Mouse (Mus musculus) neural tube, embryonic 12.5 days (tissue): ENCODE data around the gene Rnase4. TPM values are rescaled to one million over a fixed set of nuclear protein-coding genes. Genes with fewer than 3 reads are reported as not detected.
"Not testable (repeated sequence)": the region's sequence is repeated elsewhere in the genome, so short reads cannot be mapped to it uniquely, and the experiment has no call there.

Source experiments
- ATAC-seq: fragments of 200-750 bp; cut with Nextera tagmentation; 2 replicates; pipeline ENCODE4 v1.8.0; 2017; ENCODE audit warnings: low read depth, mild to moderate bottlenecking, moderate TSS enrichment, moderate library complexity; ENCODE audit not compliant: low FRiP score
- H3K27ac ChIP-seq: fragments of 300-500 bp; sonication (generic); 2 replicates; pipeline ENCODE4 v1.5.1; 2016
- H3K27me3 ChIP-seq: fragments of 300-500 bp; sonication (generic); replicated peaks from 2 replicates; pipeline ENCODE4 v1.6.1; 2016; ENCODE audit warnings: mild to moderate bottlenecking
- H3K36me3 ChIP-seq: fragments of 300-500 bp; sonication (generic); 2 replicates; pipeline ENCODE4 v1.6.1; 2016; ENCODE audit warnings: mild to moderate bottlenecking
- H3K4me1 ChIP-seq: fragments of 300-500 bp; sonication (generic); 2 replicates; pipeline ENCODE4 v1.6.1; 2016
- H3K4me2 ChIP-seq: fragments of 300-500 bp; sonication (generic); replicated peaks from 2 replicates; pipeline ENCODE4 v1.6.1; 2016; ENCODE audit warnings: mild to moderate bottlenecking
- H3K4me3 ChIP-seq: fragments of 300-500 bp; sonication (generic); 2 replicates; pipeline ENCODE4 v1.5.1; 2016
- H3K9ac ChIP-seq: fragments of 300-500 bp; sonication (generic); 2 replicates; pipeline ENCODE4 v1.6.1; 2016; ENCODE audit warnings: mild to moderate bottlenecking
- H3K9me3 ChIP-seq: fragments of 300-500 bp; sonication (generic); 2 replicates; pipeline ENCODE4 v1.6.1; 2016; ENCODE audit warnings: mild to moderate bottlenecking
- WGBS: fragments of 180-500 bp; shearing (Covaris S2); methylation state at CpG from one replicate; pipeline ENCODE4 v1.1.7; 2016; 5-methylcytosine and 5-hydroxymethylcytosine counted together
- polyA plus RNA-seq: library from polyadenylated mRNA; unstranded; fragments of >200 nt; fragmentation: Nextera tagmentation; extraction: Ambion mirVana; gene quantifications from 2 replicates; pipeline ENCODE4 v1.2.1, GENCODE M21; 2016

Gene Rnase4
- polyA plus RNA-seq, 1 experiment from 2014 or later, result 14.5 TPM

GRCm38 (mm10) chr14:51090077-51090781 lies 648 bp upstream of the Rnase4 start:
- Histone ChIP-seq H3K27me3 (no peaks in the 10 kb centered on the region), H3K4me3 (peak overlapping the region; percentile 60), H3K36me3 (no peaks in the 10 kb centered on the region), H3K27ac (peak overlapping the region; percentile 54; the same call in 1 of the 2 replicates), H3K4me1 (no peaks in the 10 kb centered on the region), H3K4me2 (peak overlapping the region; percentile 72), H3K9ac (peak overlapping the region; percentile 62), H3K9me3 (no peaks in the 10 kb centered on the region)
- under 1% methylated on average over 27 of the region's 27 CpGs for WGBS
- ATAC-seq, result peak; percentile 39

- ATAC-seq, result no peak
- H3K9me3 ChIP-seq, result no peaks in the 10 kb centered on the region
- 61% methylated on average over 8 of the region's 8 CpGs for WGBS
- no peaks in the 10 kb centered on the region for H3K4me1 ChIP-seq
- H3K4me3 ChIP-seq, result no peak overlapping the region
- peak overlapping the region; percentile 9; the same call in 1 of the 2 replicates for H3K4me2 ChIP-seq
- no peaks in the 10 kb centered on the region for H3K27me3 ChIP-seq
- no peak overlapping the region for H3K27ac ChIP-seq
- H3K36me3 ChIP-seq, result no peaks in the 10 kb centered on the region
- H3K9ac ChIP-seq, result no peak overlapping the region
Measured at GRCm38 (mm10) chr14:51092073-51092620, 1.3 kb downstream of the Rnase4 start.

GRCm38 (mm10) chr14:51093496-51093895 lies 2.6 kb downstream of the Rnase4 start:
- H3K4me2 ChIP-seq, result no peak overlapping the region
- no peak overlapping the region for H3K9ac ChIP-seq
- no peak for ATAC-seq
- no peaks in the 10 kb centered on the region for H3K4me1 ChIP-seq
- 32% methylated on average over 3 of the region's 3 CpGs for WGBS
- no peak overlapping the region for H3K27ac ChIP-seq
- H3K27me3 ChIP-seq, result no peaks in the 10 kb centered on the region
- no peak overlapping the region for H3K4me3 ChIP-seq
- H3K9me3 ChIP-seq, result no peaks in the 10 kb centered on the region
- no peaks in the 10 kb centered on the region for H3K36me3 ChIP-seq

- Histone ChIP-seq H3K4me1 (no peaks in the 10 kb centered on the region), H3K27me3 (no peaks in the 10 kb centered on the region), H3K4me3 (no peak overlapping the region), H3K9me3 (no peaks in the 10 kb centered on the region), H3K36me3 (no peaks in the 10 kb centered on the region), H3K27ac (no peak overlapping the region), H3K4me2 (no peak overlapping the region), H3K9ac (no peak overlapping the region)
- WGBS, result 86% methylated on average over 5 of the region's 5 CpGs
- no peak for ATAC-seq
Measured at GRCm38 (mm10) chr14:51094096-51094875, 3.4 kb downstream of the Rnase4 start.

GRCm38 (mm10) chr14:51094921-51095320 lies 4.0 kb downstream of the Rnase4 start:
- no peaks in the 10 kb centered on the region for H3K36me3 ChIP-seq
- no peak overlapping the region for H3K27ac ChIP-seq
- 72% methylated on average over 9 of the region's 9 CpGs for WGBS
- no peaks in the 10 kb centered on the region for H3K9me3 ChIP-seq
- no peak overlapping the region for H3K9ac ChIP-seq
- no peaks in the 10 kb centered on the region for H3K27me3 ChIP-seq
- no peak overlapping the region for H3K4me3 ChIP-seq
- ATAC-seq, result no peak
- no peak overlapping the region for H3K4me2 ChIP-seq
- no peaks in the 10 kb centered on the region for H3K4me1 ChIP-seq

GRCm38 (mm10) chr14:51095736-51096524 lies 5.1 kb downstream of the Rnase4 start:
- H3K36me3 ChIP-seq, result no peaks in the 10 kb centered on the region
- no peaks in the 10 kb centered on the region for H3K4me1 ChIP-seq
- 69% methylated on average over 9 of the region's 9 CpGs for WGBS
- no peak overlapping the region for H3K9ac ChIP-seq
- H3K27me3 ChIP-seq, result no peaks in the 10 kb centered on the region
- ATAC-seq, result no peak
- no peak overlapping the region for H3K4me3 ChIP-seq
- H3K9me3 ChIP-seq, result no peaks in the 10 kb centered on the region
- no peak overlapping the region for H3K4me2 ChIP-seq
- no peak overlapping the region for H3K27ac ChIP-seq

GRCm38 (mm10) chr14:51098300-51098699 lies 7.4 kb downstream of the Rnase4 start:
- not testable (repeated sequence) for H3K9me3 ChIP-seq
- 0 out of 2 replicates have a peak, but pooled peaks have one; percentile 52 for ATAC-seq

GRCm38 (mm10) chr14:51098921-51099320 lies 8.0 kb downstream of the Rnase4 start:
- no peak overlapping the region for H3K27ac ChIP-seq
- H3K36me3 ChIP-seq, result no peaks in the 10 kb centered on the region
- H3K9ac ChIP-seq, result no peak overlapping the region
- H3K9me3 ChIP-seq, result no peaks in the 10 kb centered on the region
- ATAC-seq, result no peak
- no peak overlapping the region for H3K4me3 ChIP-seq
- H3K27me3 ChIP-seq, result no peaks in the 10 kb centered on the region
- H3K4me1 ChIP-seq, result no peaks in the 10 kb centered on the region
- 94% methylated on average over 11 of the region's 11 CpGs for WGBS
- H3K4me2 ChIP-seq, result no peak overlapping the region

More at GRCm38 (mm10) chr14:51098300-51098699, 7.4 kb downstream of the Rnase4 start:
- not testable (repeated sequence) for H3K36me3 ChIP-seq, H3K4me2 ChIP-seq, H3K4me1 ChIP-seq, H3K27me3 ChIP-seq, H3K9ac ChIP-seq, H3K27ac ChIP-seq, H3K4me3 ChIP-seq
- WGBS, result 25% methylated on average over 1 of the region's 1 CpGs

GRCm38 (mm10) chr14:51101284-51101683 lies 10.4 kb downstream of the Rnase4 start:
- H3K36me3 ChIP-seq, result no peaks in the 10 kb centered on the region
- WGBS, result 84% methylated on average over 9 of the region's 9 CpGs

GRCm38 (mm10) chr14:51103217-51103616 lies 12.3 kb downstream of the Rnase4 start:
- Histone ChIP-seq H3K9ac (no peak overlapping the region), H3K4me1 (no peaks in the 10 kb centered on the region), H3K9me3 (no peaks in the 10 kb centered on the region), H3K4me3 (no peak overlapping the region), H3K27me3 (no peaks in the 10 kb centered on the region), H3K4me2 (no peak overlapping the region), H3K36me3 (no peaks in the 10 kb centered on the region), H3K27ac (no peak overlapping the region)
- WGBS, result 56% methylated on average over 3 of the region's 3 CpGs
- no peak for ATAC-seq

More at GRCm38 (mm10) chr14:51101284-51101683, 10.4 kb downstream of the Rnase4 start:
- Histone ChIP-seq H3K4me1 (no peaks in the 10 kb centered on the region), H3K4me2 (no peak overlapping the region), H3K9ac (no peak overlapping the region), H3K4me3 (no peak overlapping the region), H3K27ac (no peak overlapping the region), H3K9me3 (no peaks in the 10 kb centered on the region), H3K27me3 (no peaks in the 10 kb centered on the region)
- no peak for ATAC-seq

- H3K9ac ChIP-seq, result no peak overlapping the region
- no peak overlapping the region for H3K4me2 ChIP-seq
- H3K9me3 ChIP-seq, result no peaks in the 10 kb centered on the region
- no peak overlapping the region for H3K27ac ChIP-seq
- WGBS, result 91% methylated on average over 2 of the region's 2 CpGs
- no peak overlapping the region for H3K4me3 ChIP-seq
- no peaks in the 10 kb centered on the region for H3K4me1 ChIP-seq
- no peaks in the 10 kb centered on the region for H3K36me3 ChIP-seq
- ATAC-seq, result no peak
- no peaks in the 10 kb centered on the region for H3K27me3 ChIP-seq
Measured at GRCm38 (mm10) chr14:51104366-51104765, 13.5 kb downstream of the Rnase4 start.
